Mouse (Mus musculus) heart, postnatal 0 days (tissue): ENCODE results near the gene Msh3. TPM values are rescaled to one million over a fixed set of nuclear protein-coding genes. Genes with fewer than 3 reads are reported as not detected.

Source experiments
- ATAC-seq: fragments of 200-750 bp; cut with Nextera tagmentation; 2 replicates; pipeline ENCODE4 v1.8.0; 2017; ENCODE audit warnings: low read depth, moderate number of reproducible peaks, moderate library complexity; ENCODE audit not compliant: insufficient read depth
- DNase-seq: peaks from one replicate; pipeline ENCODE4 v3.0.0-alpha.2; 2016; ENCODE audit warnings: low spot score
- H3K27ac ChIP-seq: fragments of 300-500 bp; sonication (generic); 2 replicates; pipeline ENCODE4 v1.5.1; 2014; ENCODE audit warnings: low read depth, mild to moderate bottlenecking
- H3K27me3 ChIP-seq: fragments of 300-500 bp; sonication (generic); 2 replicates; pipeline ENCODE4 v1.6.1; 2014; ENCODE audit warnings: low read length, mixed read lengths; ENCODE audit not compliant: control insufficient read depth, insufficient read depth
- H3K36me3 ChIP-seq: fragments of 300-500 bp; sonication (generic); replicated peaks from 2 replicates; pipeline ENCODE4 v1.6.1; 2014; ENCODE audit warnings: low read length, mixed read lengths; ENCODE audit not compliant: control insufficient read depth, insufficient read depth
- H3K4me1 ChIP-seq: fragments of 300-500 bp; sonication (generic); 2 replicates; pipeline ENCODE4 v1.6.1; 2014; ENCODE audit warnings: antibody characterized with exemption; ENCODE audit not compliant: control insufficient read depth, insufficient read depth
- H3K4me2 ChIP-seq: fragments of 300-500 bp; sonication (generic); 2 replicates; pipeline ENCODE4 v1.6.1; 2014; ENCODE audit warnings: low read depth, mild to moderate bottlenecking, low read length, moderate library complexity
- H3K4me3 ChIP-seq: fragments of 300-500 bp; sonication (generic); 2 replicates; pipeline ENCODE4 v1.5.1; 2014; ENCODE audit warnings: low read depth, low read length
- H3K9ac ChIP-seq: fragments of 300-500 bp; sonication (generic); replicated peaks from 2 replicates; pipeline ENCODE4 v1.6.1; 2014; ENCODE audit warnings: low read depth, low read length, mixed read lengths
- H3K9me3 ChIP-seq: fragments of 300-500 bp; sonication (generic); replicated peaks from 2 replicates; pipeline ENCODE4 v1.6.1; 2016; ENCODE audit warnings: low read length; ENCODE audit not compliant: control insufficient read depth
- CTCF ChIP-seq: IDR thresholded peaks from 2 replicates; pipeline ENCODE4 v1.5.1; 2016; ENCODE audit warnings: antibody characterized with exemption, control low read depth, low read depth
- EP300 ChIP-seq: IDR thresholded peaks from 2 replicates; pipeline ENCODE4 v1.6.1; 2016; ENCODE audit warnings: antibody characterized with exemption, low read depth
- WGBS: fragments of 180-500 bp; shearing (Covaris S2); extraction: QIAGEN DNeasy Blood & Tissue Kit; methylation state at CpG from one replicate; pipeline ENCODE4 v1.1.7; 2014; 5-methylcytosine and 5-hydroxymethylcytosine counted together
- polyA plus RNA-seq: library from polyadenylated mRNA; unstranded; fragments of >200 nt; fragmentation: Nextera tagmentation; extraction: Ambion mirVana; gene quantifications from 2 replicates; pipeline ENCODE4 v1.2.1, GENCODE M21; 2015
- total RNA-seq: library from RNA; depleted of rRNA; stranded (reverse); fragments of >200 nt; gene quantifications from 2 replicates; pipeline ENCODE4 v1.2.3, GENCODE M21; 2014; ENCODE audit warnings: low replicate concordance

The Msh3 gene
- total and polyA plus RNA-seq, 2 experiments from 2014 or later: 8.5 to 37.1 TPM

DNA sequence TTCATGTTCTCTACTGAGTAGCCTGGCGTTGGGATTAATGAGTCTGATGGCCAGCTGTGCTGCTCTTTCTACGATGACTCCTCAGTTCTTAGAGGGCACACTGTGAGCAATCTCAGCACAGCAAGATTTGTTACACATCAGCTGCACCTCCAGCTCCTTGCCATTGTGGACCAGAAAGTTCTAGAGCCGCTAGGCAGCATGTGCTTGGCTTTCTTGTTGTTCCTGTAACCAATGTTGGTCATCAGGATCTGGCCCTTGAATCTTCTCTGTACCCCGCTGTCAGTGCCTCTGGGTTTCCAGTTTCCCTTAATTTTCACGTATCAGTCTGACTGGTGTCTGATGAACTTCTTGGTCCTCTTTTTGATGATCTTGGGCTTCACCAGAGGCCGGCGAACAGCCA lies 1.6 kb upstream of the Msh3 start:
- H3K9ac ChIP-seq: no peak overlapping the region

DNA sequence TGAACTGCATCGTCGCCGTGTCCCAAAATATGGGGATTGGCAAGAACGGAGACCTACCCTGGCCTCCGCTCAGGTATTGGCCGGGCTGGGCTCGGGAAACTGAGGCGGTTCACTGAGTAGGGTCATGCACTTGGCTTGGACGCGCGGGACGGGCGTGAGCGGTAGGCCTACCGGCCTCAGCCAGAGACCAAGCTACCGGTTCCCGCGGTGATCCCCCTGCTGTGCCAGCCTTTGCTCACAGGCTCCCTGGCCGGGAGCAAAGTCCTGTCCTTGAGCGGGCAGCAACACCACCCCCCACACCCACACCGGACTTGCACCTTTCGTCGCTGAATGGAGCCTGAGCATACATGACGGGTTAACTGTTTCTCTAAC lies 455 bp upstream of the Msh3 start:
- H3K4me2 ChIP-seq: peak overlapping the region; percentile 97
- H3K27ac ChIP-seq: peak overlapping the region; percentile 47; the same call in 1 of the 2 replicates
- H3K9ac ChIP-seq: peak overlapping the region; percentile 65
- no peaks in the 10 kb centered on the region for H3K27me3 ChIP-seq
- peaks cover 13% of the 10 kb centered on the region; the same call in 1 of the 2 replicates for H3K4me1 ChIP-seq
- H3K9me3 ChIP-seq: no peaks in the 10 kb centered on the region
- WGBS: under 1% methylated on average over 24 of the region's 24 CpGs
- DNase-seq (no peak), ATAC-seq (no peak)
- H3K36me3 ChIP-seq: peaks cover 26% of the 10 kb centered on the region; the same call in 1 of the 2 replicates
- no peak for TF ChIP-seq CTCF
- no peak for TF ChIP-seq EP300
- H3K4me3 ChIP-seq: peak overlapping the region; percentile 78

More for the DNA sequence above, 1.6 kb upstream of the Msh3 start:
- Histone ChIP-seq H3K4me1 (peaks cover 13% of the 10 kb centered on the region; the same call in 1 of the 2 replicates), H3K27ac (no peak overlapping the region), H3K27me3 (no peaks in the 10 kb centered on the region), H3K9me3 (no peaks in the 10 kb centered on the region), H3K36me3 (peaks cover 21% of the 10 kb centered on the region), H3K4me2 (peak overlapping the region; percentile 97; the same call in 1 of the 2 replicates), H3K4me3 (no peak overlapping the region)
- DNase-seq (no peak), ATAC-seq (no peak)
- 81% methylated on average over 7 of the region's 7 CpGs for WGBS
- TF ChIP-seq CTCF (no peak), EP300 (no peak)

DNA sequence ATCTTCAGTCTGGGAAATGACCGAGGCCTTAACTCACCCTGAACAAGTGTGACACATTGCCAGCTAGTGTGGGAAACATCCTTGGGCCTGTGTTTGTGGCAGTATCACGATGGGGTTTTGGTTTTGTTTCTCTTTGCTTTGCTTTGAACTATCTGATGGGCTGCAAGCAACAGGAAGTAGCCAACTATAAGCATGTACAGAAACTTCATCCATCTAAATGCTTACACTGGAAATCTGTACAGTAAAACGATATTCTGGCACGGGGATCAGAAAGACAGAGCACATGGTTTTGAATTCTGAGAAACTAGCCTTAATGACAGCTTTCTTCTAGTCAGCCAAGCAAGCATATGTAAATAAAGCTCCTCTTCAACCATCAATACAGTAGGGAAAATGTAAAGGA lies 847 bp downstream of the Msh3 start:
- 14% methylated on average over 4 of the region's 4 CpGs for WGBS
- Histone ChIP-seq H3K4me1 (peaks cover 13% of the 10 kb centered on the region; the same call in 1 of the 2 replicates), H3K9ac (0 out of 2 replicates have a peak overlapping the region, but pooled peaks have one; percentile 36), H3K9me3 (no peaks in the 10 kb centered on the region), H3K4me3 (peak overlapping the region; percentile 78), H3K4me2 (peak overlapping the region; percentile 67), H3K36me3 (peaks cover 21% of the 10 kb centered on the region), H3K27me3 (no peaks in the 10 kb centered on the region), H3K27ac (peak overlapping the region; percentile 68)
- TF ChIP-seq CTCF (no peak), EP300 (no peak)
- ATAC-seq (no peak), DNase-seq (no peak)

DNA sequence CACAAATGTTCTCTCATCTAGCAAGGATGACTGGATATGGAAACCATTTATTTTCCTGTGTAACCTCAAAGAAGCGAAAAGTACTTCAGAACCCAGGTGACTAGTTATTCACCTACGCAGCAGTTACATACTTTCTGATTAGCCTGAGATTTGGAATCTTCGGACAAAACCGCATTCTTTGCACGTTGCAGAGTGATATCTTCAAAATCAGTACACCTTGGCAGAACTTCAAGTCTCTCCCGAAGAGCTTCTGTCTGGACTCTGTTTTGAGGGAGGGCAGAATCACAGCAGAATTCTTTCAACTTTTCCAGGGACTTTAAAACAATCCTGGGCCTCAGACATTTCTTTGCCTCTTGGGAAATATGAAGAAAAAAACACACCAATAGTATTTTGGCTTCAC lies 3.7 kb downstream of the Msh3 start:
- WGBS: 72% methylated on average over 6 of the region's 6 CpGs
- DNase-seq: no peak

DNA sequence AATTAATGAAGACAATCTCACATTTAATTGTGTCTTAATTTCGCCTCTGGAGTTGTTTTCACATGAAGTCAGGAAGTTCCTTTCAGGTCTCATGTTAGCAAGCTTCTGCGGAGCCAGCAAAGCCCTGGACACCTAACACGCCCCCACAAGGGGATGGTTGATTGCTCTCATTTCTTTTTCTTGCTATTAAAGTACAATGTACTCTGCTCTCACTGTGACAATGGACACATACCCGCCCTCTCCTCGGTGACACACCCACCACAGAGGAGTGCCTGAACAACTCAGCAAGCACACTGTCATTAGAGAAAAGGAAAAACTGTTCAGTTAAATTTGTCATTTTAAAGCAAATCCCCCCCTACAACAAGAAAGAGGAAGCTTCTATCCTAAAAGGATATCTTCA lies 8.5 kb downstream of the Msh3 start:
- H3K36me3 ChIP-seq: peaks cover 64% of the 10 kb centered on the region
- H3K9ac ChIP-seq: no peak overlapping the region
- no peak overlapping the region for H3K4me2 ChIP-seq
- no peak overlapping the region for H3K4me3 ChIP-seq
- no peaks in the 10 kb centered on the region for H3K27me3 ChIP-seq
- H3K27ac ChIP-seq: no peak overlapping the region
- TF ChIP-seq CTCF: no peak
- TF ChIP-seq EP300: no peak
- no peak for ATAC-seq
- DNase-seq: no peak
- no peaks in the 10 kb centered on the region for H3K4me1 ChIP-seq
- no peaks in the 10 kb centered on the region for H3K9me3 ChIP-seq
- 84% methylated on average over 5 of the region's 5 CpGs for WGBS

More for the DNA sequence above, 3.7 kb downstream of the Msh3 start:
- no peak overlapping the region for H3K9ac ChIP-seq
- no peak overlapping the region for H3K4me3 ChIP-seq
- H3K36me3 ChIP-seq: peaks cover 37% of the 10 kb centered on the region
- TF ChIP-seq EP300: no peak
- no peak for TF ChIP-seq CTCF
- H3K27ac ChIP-seq: no peak overlapping the region
- H3K9me3 ChIP-seq: no peaks in the 10 kb centered on the region
- peaks cover 13% of the 10 kb centered on the region; the same call in 1 of the 2 replicates for H3K4me1 ChIP-seq
- no peak overlapping the region for H3K4me2 ChIP-seq
- no peak for ATAC-seq
- no peaks in the 10 kb centered on the region for H3K27me3 ChIP-seq

DNA sequence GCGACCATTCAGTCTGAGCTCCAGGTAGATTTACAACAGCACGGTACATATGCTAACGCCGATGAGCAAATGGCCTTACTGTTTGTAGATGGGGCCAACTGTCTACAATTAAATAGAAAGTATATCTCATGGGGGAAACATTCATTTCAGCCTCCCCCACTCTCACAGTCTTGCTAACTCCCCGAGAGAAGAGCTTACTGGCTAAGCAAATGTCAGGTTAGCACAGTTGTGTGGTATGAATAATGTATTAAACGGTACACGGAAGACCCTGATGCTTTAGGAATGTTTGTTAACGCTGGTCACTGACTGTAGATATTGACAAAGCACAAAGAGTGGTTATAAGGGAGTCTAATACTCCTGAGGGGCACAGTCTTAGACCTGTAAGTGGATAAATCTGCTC lies 10.8 kb downstream of the Msh3 start:
- Histone ChIP-seq H3K9ac (no peak overlapping the region), H3K9me3 (no peaks in the 10 kb centered on the region), H3K4me2 (no peak overlapping the region), H3K27me3 (no peaks in the 10 kb centered on the region), H3K4me3 (no peak overlapping the region), H3K36me3 (peaks cover 53% of the 10 kb centered on the region), H3K4me1 (no peaks in the 10 kb centered on the region), H3K27ac (no peak overlapping the region)
- DNase-seq (no peak), ATAC-seq (no peak)
- 90% methylated on average over 8 of the region's 8 CpGs for WGBS
- TF ChIP-seq EP300: no peak
- no peak for TF ChIP-seq CTCF
